Mouse (Mus musculus): ENCODE measurements at regions not wholly inside any gene's neighbourhood (a gene's known extent, or its start where the extent isn't known, plus 50 kb on each side); places are given as distances from the start of the nearest gene placed in this dataset.
"Not testable (repeated sequence)": the region's sequence is repeated elsewhere in the genome, so short reads cannot be mapped to it uniquely, and the experiment has no call there.

DNA sequence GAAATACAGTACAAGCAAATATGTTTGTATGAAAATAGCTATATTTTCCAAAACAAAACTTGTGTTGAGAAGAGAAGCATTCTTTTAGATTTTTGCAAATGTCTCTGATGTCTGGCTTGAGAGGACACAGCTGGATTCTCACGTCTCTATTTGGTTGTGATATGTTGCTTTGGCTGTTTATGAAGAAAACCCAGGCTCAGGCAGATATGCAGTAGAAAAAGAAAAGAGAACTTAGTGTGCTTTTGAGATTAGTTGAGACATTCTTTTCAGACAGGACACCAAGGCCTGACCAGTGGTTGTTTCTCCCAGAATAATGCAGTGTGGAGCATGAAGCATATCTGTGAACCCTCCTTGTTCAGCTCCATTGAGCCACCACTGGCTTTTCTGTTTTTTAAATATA lies 178.8 kb upstream of the Mamld1 start:
- DNase-seq = no peak
- intact Hi-C loops (cut with DNase I) = no loop called here

DNA sequence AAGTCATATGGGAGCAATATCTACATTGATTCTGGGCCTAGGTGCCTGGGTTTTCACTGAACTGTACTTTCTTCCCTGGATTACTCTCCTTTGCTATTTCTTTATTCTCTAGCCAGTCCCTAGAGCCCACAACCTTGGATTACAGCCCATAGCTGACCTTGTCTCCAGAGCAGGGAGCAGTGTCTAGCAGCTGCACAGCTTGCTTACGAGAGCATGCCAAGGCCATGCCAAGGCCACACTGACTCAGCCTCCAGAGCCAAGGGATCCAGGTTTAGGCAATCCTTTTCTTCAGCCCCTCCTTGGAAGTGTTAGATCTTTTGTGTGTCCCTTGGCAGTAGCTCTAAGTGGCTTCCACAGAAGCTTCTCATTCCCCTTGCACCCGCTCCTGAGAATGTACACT lies 168.7 kb upstream of the Mamld1 start:
- intact Hi-C loops (cut with DNase I) = no loop called here
- DNase-seq = no peak

DNA sequence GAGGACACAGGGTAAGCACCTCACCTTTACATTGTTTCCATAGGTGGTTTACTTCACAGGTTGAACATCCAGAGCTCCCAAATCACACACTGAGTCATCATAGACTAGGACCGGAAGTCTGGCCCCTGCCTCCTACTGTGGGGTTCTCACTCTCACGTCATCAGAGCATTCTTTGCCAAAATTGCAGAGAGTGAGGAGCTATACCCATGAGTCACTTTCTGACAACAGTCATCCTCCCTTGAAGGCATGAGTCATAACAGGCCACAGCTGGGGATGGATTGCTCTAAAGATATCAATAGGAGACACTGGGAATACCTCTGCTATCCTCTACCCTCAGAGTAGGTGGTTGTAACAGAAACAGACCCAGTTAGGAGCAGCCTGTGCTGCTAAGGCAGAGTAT lies 166.6 kb upstream of the Mamld1 start:
- intact Hi-C loops (cut with DNase I) = no loop called here
- no peak for DNase-seq

GRCm38 (mm10) chrX:70894517-70894916 lies 155.5 kb upstream of the Mamld1 start:
- intact Hi-C loops (cut with DNase I) = loop anchor here (10.0 kb wide), 2 partner anchors 210 to 420 kb away; no protein-coding TSS in a partner anchor
- no peak for DNase-seq

GRCm38 (mm10) chrX:70895554-70895953 lies 154.5 kb upstream of the Mamld1 start:
- no peak for DNase-seq
- intact Hi-C loops (cut with DNase I) = loop anchor here (10.0 kb wide), 2 partner anchors 209 to 419 kb away; no protein-coding TSS in a partner anchor

GRCm38 (mm10) chrX:70897110-70897721 lies 152.8 kb upstream of the Mamld1 start:
- intact Hi-C loops (cut with DNase I) = loop anchor here (10.0 kb wide), 2 partner anchors 208 to 418 kb away; no protein-coding TSS in a partner anchor
- DNase-seq = no peak

DNA sequence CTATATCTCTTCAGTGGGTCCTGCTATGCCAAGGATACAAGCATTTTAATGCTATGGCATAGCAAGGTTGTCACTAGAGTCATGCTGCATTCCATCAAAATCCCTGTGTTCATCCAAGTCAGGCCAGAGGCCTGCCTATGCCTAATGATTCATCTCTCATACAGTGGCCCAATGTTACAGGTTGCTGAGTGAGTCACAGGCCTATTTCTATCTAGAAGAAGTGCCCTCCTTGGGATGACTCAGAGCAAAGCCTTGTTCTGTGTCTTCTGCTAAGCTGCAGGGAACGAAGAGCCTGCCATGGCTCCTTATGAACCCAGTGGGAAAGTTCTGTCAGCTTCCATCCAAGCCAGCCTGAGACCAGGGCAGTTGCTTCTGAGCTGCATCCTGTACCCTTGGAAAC lies 151.2 kb upstream of the Mamld1 start:
- intact Hi-C loops (cut with DNase I) = loop anchor here (10.0 kb wide), 2 partner anchors 206 to 416 kb away; no protein-coding TSS in a partner anchor
- not testable (repeated sequence) for DNase-seq

DNA sequence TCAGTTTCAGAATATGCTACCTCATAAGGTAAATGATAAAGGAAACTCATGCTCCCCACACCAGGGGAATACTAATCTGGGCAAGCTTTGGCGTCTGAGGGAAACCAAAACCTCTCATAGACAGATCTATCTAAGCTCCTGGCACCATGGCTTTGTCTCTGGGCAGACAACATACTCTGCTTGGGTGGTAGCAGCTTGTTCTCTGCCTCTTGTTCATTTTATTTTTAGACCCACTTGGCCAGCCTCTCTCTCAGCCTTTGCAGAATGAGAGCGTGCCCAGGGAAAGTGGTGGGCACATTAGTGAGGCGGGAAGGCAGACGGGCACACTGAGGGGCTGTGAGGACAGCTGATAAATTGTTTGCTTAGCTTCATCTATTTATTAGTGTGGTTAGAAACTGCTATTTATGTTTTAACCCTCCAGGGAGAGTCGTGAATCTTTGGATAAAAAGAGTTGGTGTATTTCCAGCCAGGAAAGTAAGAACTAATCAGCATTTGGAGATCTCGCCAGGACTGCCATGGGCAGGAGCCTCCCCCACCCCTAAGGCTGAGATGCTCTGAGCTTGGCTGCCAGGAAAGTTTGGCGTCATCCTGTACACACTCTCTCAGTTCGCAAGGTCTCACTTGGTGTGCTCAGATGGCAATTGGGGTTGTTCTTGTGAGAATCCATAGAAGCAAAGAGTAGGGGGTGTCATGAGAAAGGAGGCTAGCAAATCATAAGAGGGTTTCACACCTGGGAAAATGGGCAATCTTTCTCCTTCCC lies 150.2 kb upstream of the Mamld1 start:
- DNase-seq = peak in 1 of 2 experiments; percentile 4

DNA sequence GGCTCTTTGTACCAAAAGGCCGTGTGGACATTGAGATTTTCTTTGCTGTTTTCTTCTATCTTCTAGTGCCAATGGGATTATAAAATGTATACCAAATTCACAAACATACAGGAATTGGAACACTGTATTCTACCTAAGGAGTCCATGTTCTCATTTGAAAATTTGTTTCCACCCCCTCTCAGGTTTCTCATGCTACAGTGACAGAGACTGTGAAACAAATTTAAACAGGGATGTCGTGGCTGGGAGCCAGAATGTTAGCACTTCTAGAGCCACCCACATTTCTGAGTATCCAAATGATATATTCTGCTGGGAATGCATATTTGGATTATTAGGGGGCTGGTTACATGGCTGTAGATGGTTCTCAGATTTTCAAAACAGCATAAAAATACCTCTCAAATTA lies 124.4 kb upstream of the Mamld1 start:
- intact Hi-C loops (cut with DNase I) = no loop called here

More for the DNA sequence above, 150.2 kb upstream of the Mamld1 start:
- intact Hi-C loops (cut with DNase I) = loop anchor here (5.0 to 10.0 kb wide), 3 partner anchors 83 to 415 kb away; no protein-coding TSS in a partner anchor

DNA sequence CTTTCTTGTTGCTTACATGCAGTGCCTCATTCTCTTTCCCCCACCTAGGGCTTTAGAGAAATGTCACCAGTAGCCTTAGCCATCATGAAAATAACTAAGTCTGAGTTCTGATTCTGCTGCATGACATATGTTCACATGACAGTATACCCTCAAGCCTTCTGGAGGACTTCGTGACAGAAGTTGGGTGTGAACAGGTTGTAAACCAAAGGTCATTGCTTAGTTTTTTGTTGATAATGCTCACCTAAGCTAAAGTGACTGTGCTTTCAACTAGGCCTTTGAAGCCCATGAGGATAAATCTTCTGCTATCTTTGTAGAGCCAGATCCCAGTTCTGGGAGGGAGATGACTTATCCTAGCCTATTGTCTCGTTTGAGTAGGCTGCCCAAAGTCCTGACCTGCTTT lies 118.1 kb upstream of the Mamld1 start:
- intact Hi-C loops (cut with DNase I) = no loop called here
- DNase-seq = no peak

More for the DNA sequence above, 124.4 kb upstream of the Mamld1 start:
- DNase-seq = no peak

DNA sequence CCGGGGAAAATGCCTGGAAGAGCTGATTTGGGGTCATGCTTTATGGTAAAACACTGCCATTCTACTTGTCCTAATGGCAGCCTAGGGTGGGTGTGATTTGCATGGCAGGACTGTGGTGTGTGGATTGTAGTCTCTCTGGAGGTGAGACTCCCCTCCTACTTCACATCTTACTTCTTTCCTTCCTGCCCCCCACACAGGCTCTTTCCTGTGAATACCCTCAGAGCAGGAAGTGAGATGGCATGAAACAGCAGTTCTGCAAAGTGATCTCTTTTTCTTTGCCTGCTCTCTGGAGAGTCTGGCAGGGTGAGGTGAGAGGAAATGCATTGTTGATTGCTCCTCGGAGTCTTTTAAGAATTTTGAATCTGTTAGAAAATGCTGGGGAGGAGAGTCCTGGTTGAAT lies 104.7 kb upstream of the Mamld1 start:
- DNase-seq = no peak

GRCm38 (mm10) chrX:70946052-70946451 lies 104.0 kb upstream of the Mamld1 start:
- intact Hi-C loops (cut with DNase I) = no loop called here
- no peak for DNase-seq

More for the DNA sequence above, 104.7 kb upstream of the Mamld1 start:
- intact Hi-C loops (cut with DNase I) = no loop called here

DNA sequence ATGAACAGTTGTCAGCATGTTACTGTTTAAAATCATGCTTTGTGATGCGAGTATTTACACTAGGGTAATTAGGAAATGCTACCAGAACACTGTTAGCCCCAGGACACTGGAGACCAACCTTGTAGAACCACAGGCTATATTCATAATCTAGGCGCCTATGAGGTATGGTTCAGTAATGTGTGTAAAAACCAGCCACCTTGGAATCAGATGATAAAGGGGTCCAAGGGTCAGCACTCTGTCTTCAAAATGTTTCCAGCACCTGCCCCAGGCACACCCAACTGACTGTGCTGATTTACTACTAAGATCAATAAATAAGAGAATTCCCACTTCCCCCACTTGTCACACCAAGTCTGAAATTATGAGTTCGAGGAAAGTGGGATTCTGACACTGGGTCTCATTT lies 100.8 kb upstream of the Mamld1 start:
- intact Hi-C loops (cut with DNase I) = no loop called here
- DNase-seq = no peak

DNA sequence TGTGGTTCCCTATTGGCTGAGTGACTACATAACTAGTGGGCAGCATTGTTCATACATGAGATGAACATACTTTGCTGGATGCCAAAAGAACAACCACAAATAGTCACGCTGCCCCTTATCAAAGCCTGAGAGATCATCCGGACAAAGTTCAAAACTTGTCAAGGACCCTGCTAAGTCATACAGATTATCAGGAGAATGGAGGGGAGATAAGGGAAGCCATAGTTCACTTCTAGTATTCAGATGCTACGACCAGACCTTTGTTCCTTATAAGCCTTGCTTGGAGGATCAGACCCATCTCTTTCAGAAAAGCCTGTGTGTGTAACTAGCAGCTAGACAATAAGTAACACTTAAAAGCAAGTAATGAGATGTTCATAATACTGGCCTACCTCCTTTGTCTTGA lies 97.0 kb upstream of the Mamld1 start:
- intact Hi-C loops (cut with DNase I) = no loop called here
- no peak for DNase-seq

Data from heart, postnatal 36 days (tissue).